Mouse (Mus musculus): ENCODE measurements around the gene Churc1.
"Not testable (repeated sequence)": the region's sequence is repeated elsewhere in the genome, so short reads cannot be mapped to it uniquely, and the experiment has no call there.

The Churc1 gene

GRCm38 (mm10) chr12:76765354-76765851, at the start of gene Churc1, which contains the start of gene Fntb:
Gene Churc1, plus strand, starts transcription at chr12:76765538.
Gene Fntb, plus strand, starts transcription at chr12:76765589.
- peak; percentile 98 for DNase-seq

- DNase-seq = no peak
Observed at GRCm38 (mm10) chr12:76718384-76718783, 47.0 kb upstream of the Churc1 start.

GRCm38 (mm10) chr12:76720572-76720971, 44.8 kb upstream of the Churc1 start:
- DNase-seq = peak; percentile 22

GRCm38 (mm10) chr12:76722026-76722425, 43.3 kb upstream of the Churc1 start:
- no peak for DNase-seq

GRCm38 (mm10) chr12:76727955-76728354, 37.4 kb upstream of the Churc1 start:
- no peak for DNase-seq

- DNase-seq = no peak
Observed at GRCm38 (mm10) chr12:76750866-76751459, 14.4 kb upstream of the Churc1 start.

GRCm38 (mm10) chr12:76752652-76753318, 12.6 kb upstream of the Churc1 start:
- peak; percentile 78 for DNase-seq

- peak; percentile 37 for DNase-seq
Observed at GRCm38 (mm10) chr12:76765901-76766630, 728 bp downstream of the Churc1 start.

GRCm38 (mm10) chr12:76770841-76771500, 5.6 kb downstream of the Churc1 start:
- DNase-seq = no peak

GRCm38 (mm10) chr12:76771540-76771939, 6.2 kb downstream of the Churc1 start:
- no peak for DNase-seq

GRCm38 (mm10) chr12:76774652-76775051, 9.3 kb downstream of the Churc1 start:
- DNase-seq = no peak

- DNase-seq = no peak
Observed at GRCm38 (mm10) chr12:76775132-76775531, 9.8 kb downstream of the Churc1 start.

- no peak for DNase-seq
Observed at GRCm38 (mm10) chr12:76776898-76777297, 11.6 kb downstream of the Churc1 start.

- DNase-seq = no peak
Observed at GRCm38 (mm10) chr12:76777845-76778244, 12.5 kb downstream of the Churc1 start.

GRCm38 (mm10) chr12:76778305-76779083, 13.2 kb downstream of the Churc1 start:
- no peak for DNase-seq

- DNase-seq = no peak
Observed at GRCm38 (mm10) chr12:76779951-76780350, 14.6 kb downstream of the Churc1 start.

GRCm38 (mm10) chr12:76780639-76781468, 15.5 kb downstream of the Churc1 start:
- DNase-seq = peak; percentile 27

GRCm38 (mm10) chr12:76784056-76784619, 18.8 kb downstream of the Churc1 start:
- DNase-seq = no peak

- no peak for DNase-seq
Observed at GRCm38 (mm10) chr12:76790446-76791084, 25.2 kb downstream of the Churc1 start.

- not testable (repeated sequence) for DNase-seq
Observed at GRCm38 (mm10) chr12:76792540-76792939, 27.2 kb downstream of the Churc1 start.
